Mouse (Mus musculus) limb, embryonic 11.5 days (tissue): ENCODE measurements at regions not wholly inside any gene's neighbourhood (a gene's known extent, or its start where the extent isn't known, plus 50 kb on each side); places are given as distances from the start of the nearest gene placed in this dataset.

ENCODE experiments used
- ATAC-seq: fragments of 200-750 bp; cut with Nextera tagmentation; 2 replicates; pipeline ENCODE4 v1.8.0; 2017; ENCODE audit warnings: low read depth; ENCODE audit not compliant: insufficient number of reproducible peaks, low FRiP score, low TSS enrichment
- DNase-seq: peaks from one replicate; pipeline ENCODE4 v3.0.0-alpha.2; 2015; ENCODE audit warnings: low spot score
- H3K27ac ChIP-seq: fragments of 300-500 bp; sonication (generic); replicated peaks from 2 replicates; pipeline ENCODE4 v1.5.1; 2014; ENCODE audit warnings: low read depth, mild to moderate bottlenecking, low read length
- H3K27me3 ChIP-seq: fragments of 300-500 bp; sonication (generic); 2 replicates; pipeline ENCODE4 v1.6.1; 2014; ENCODE audit warnings: mild to moderate bottlenecking, low read length, mixed read lengths; ENCODE audit not compliant: control insufficient read depth, insufficient read depth
- H3K36me3 ChIP-seq: fragments of 300-500 bp; sonication (generic); 2 replicates; pipeline ENCODE4 v1.6.1; 2014; ENCODE audit warnings: mild to moderate bottlenecking, low read length, moderate library complexity, mixed read lengths; ENCODE audit not compliant: control insufficient read depth, insufficient read depth
- H3K4me1 ChIP-seq: fragments of 300-500 bp; sonication (generic); 2 replicates; pipeline ENCODE4 v1.6.1; 2014; ENCODE audit warnings: low read length, mixed read lengths; ENCODE audit not compliant: control insufficient read depth, insufficient read depth
- H3K4me2 ChIP-seq: fragments of 300-500 bp; sonication (generic); 2 replicates; pipeline ENCODE4 v1.6.1; 2014; ENCODE audit warnings: low read depth, mild to moderate bottlenecking, moderate library complexity; ENCODE audit not compliant: severe bottlenecking
- H3K4me3 ChIP-seq: fragments of 300-500 bp; sonication (generic); 2 replicates; pipeline ENCODE4 v1.5.1; 2014; ENCODE audit warnings: low read depth, low read length
- H3K9ac ChIP-seq: fragments of 300-500 bp; sonication (generic); 2 replicates; pipeline ENCODE4 v1.6.1; 2014; ENCODE audit warnings: mild to moderate bottlenecking, low read length
- H3K9me3 ChIP-seq: fragments of 300-500 bp; sonication (generic); 2 replicates; pipeline ENCODE4 v1.6.1; 2016; ENCODE audit warnings: low read length; ENCODE audit not compliant: control insufficient read depth
- WGBS: fragments of 180-500 bp; shearing (Covaris S2); extraction: QIAGEN DNeasy Blood & Tissue Kit; methylation state at CpG from one replicate; pipeline ENCODE4 v1.1.7; 2014; 5-methylcytosine and 5-hydroxymethylcytosine counted together

GRCm38 (mm10) chr11:66605998-66606397 is 80.2 kb upstream of the Shisa6 start:
- DNase-seq (no peak), ATAC-seq (no peak)
- Histone ChIP-seq H3K4me2 (no peak overlapping the region), H3K4me1 (no peaks in the 10 kb centered on the region), H3K27ac (no peak overlapping the region), H3K9me3 (no peaks in the 10 kb centered on the region), H3K27me3 (no peaks in the 10 kb centered on the region), H3K4me3 (no peak overlapping the region), H3K9ac (no peak overlapping the region), H3K36me3 (no peaks in the 10 kb centered on the region)
- 92% methylated on average over 3 of the region's 3 CpGs for WGBS

GRCm38 (mm10) chr11:66606646-66607045 is 80.9 kb upstream of the Shisa6 start:
- Histone ChIP-seq H3K36me3 (no peaks in the 10 kb centered on the region), H3K27me3 (no peaks in the 10 kb centered on the region), H3K4me1 (no peaks in the 10 kb centered on the region), H3K4me3 (no peak overlapping the region), H3K9ac (no peak overlapping the region), H3K4me2 (no peak overlapping the region), H3K27ac (no peak overlapping the region), H3K9me3 (no peaks in the 10 kb centered on the region)
- ATAC-seq (no peak), DNase-seq (no peak)
- 50% methylated on average over 9 of the region's 9 CpGs for WGBS

GRCm38 (mm10) chr11:66609733-66610132 is 84.0 kb upstream of the Shisa6 start:
- Histone ChIP-seq H3K4me2 (no peak overlapping the region), H3K9me3 (no peaks in the 10 kb centered on the region), H3K9ac (no peak overlapping the region), H3K36me3 (no peaks in the 10 kb centered on the region), H3K4me3 (no peak overlapping the region), H3K27ac (no peak overlapping the region), H3K4me1 (no peaks in the 10 kb centered on the region), H3K27me3 (no peaks in the 10 kb centered on the region)
- ATAC-seq (no peak), DNase-seq (no peak)
- 90% methylated on average over 2 of the region's 2 CpGs for WGBS

GRCm38 (mm10) chr11:66613150-66613549 is 87.4 kb upstream of the Shisa6 start:
- ATAC-seq (no peak), DNase-seq (peak; percentile 26)
- Histone ChIP-seq H3K27me3 (no peaks in the 10 kb centered on the region), H3K4me3 (no peak overlapping the region), H3K36me3 (no peaks in the 10 kb centered on the region), H3K27ac (no peak overlapping the region), H3K9me3 (no peaks in the 10 kb centered on the region), H3K9ac (no peak overlapping the region), H3K4me1 (no peaks in the 10 kb centered on the region), H3K4me2 (no peak overlapping the region)
- WGBS, result 13% methylated on average over 6 of the region's 6 CpGs

- ATAC-seq (no peak), DNase-seq (no peak)
- no peak overlapping the region for H3K4me2 ChIP-seq
- H3K27me3 ChIP-seq, result no peaks in the 10 kb centered on the region
- H3K36me3 ChIP-seq, result no peaks in the 10 kb centered on the region
- no peak overlapping the region for H3K27ac ChIP-seq
- H3K4me3 ChIP-seq, result no peak overlapping the region
- WGBS, result 91% methylated on average over 4 of the region's 4 CpGs
- H3K4me1 ChIP-seq, result no peaks in the 10 kb centered on the region
- no peaks in the 10 kb centered on the region for H3K9me3 ChIP-seq
- no peak overlapping the region for H3K9ac ChIP-seq
These were observed 99.7 kb upstream of the Shisa6 start for GRCm38 (mm10) chr11:66625491-66625890.

GRCm38 (mm10) chr11:66656810-66657209 is 131.0 kb upstream of the Shisa6 start:
- H3K4me2 ChIP-seq, result no peak overlapping the region
- H3K9ac ChIP-seq, result no peak overlapping the region
- ATAC-seq, result no peak
- 82% methylated on average over 3 of the region's 3 CpGs for WGBS
- no peaks in the 10 kb centered on the region for H3K27me3 ChIP-seq
- no peaks in the 10 kb centered on the region for H3K36me3 ChIP-seq
- no peaks in the 10 kb centered on the region for H3K9me3 ChIP-seq
- no peaks in the 10 kb centered on the region for H3K4me1 ChIP-seq
- H3K4me3 ChIP-seq, result no peak overlapping the region
- no peak for DNase-seq
- H3K27ac ChIP-seq, result no peak overlapping the region

GRCm38 (mm10) chr11:66674581-66674980 is 148.8 kb upstream of the Shisa6 start:
- no peak for ATAC-seq
- no peaks in the 10 kb centered on the region for H3K9me3 ChIP-seq
- no peak for DNase-seq
- no peak overlapping the region for H3K27ac ChIP-seq
- no peak overlapping the region for H3K4me2 ChIP-seq
- whole genome bisulfite sequencing, result 64% methylated on average over 2 of the region's 2 CpGs
- no peaks in the 10 kb centered on the region for H3K4me1 ChIP-seq
- no peak overlapping the region for H3K4me3 ChIP-seq
- H3K9ac ChIP-seq, result no peak overlapping the region
- no peaks in the 10 kb centered on the region for H3K27me3 ChIP-seq
- no peaks in the 10 kb centered on the region for H3K36me3 ChIP-seq

GRCm38 (mm10) chr11:66680057-66680621 is 154.4 kb upstream of the Shisa6 start:
- 69% methylated on average over 4 of the region's 4 CpGs for WGBS
- Histone ChIP-seq H3K9me3 (no peaks in the 10 kb centered on the region), H3K4me2 (no peak overlapping the region), H3K4me3 (no peak overlapping the region), H3K36me3 (no peaks in the 10 kb centered on the region), H3K27me3 (no peaks in the 10 kb centered on the region), H3K27ac (no peak overlapping the region), H3K9ac (no peak overlapping the region), H3K4me1 (no peaks in the 10 kb centered on the region)
- ATAC-seq (no peak), DNase-seq (no peak)

- H3K27ac ChIP-seq, result no peak overlapping the region
- WGBS, result 96% methylated on average over 4 of the region's 4 CpGs
- no peak overlapping the region for H3K4me2 ChIP-seq
- DNase-seq (no peak), ATAC-seq (no peak)
- H3K27me3 ChIP-seq, result no peaks in the 10 kb centered on the region
- no peaks in the 10 kb centered on the region for H3K36me3 ChIP-seq
- no peak overlapping the region for H3K4me3 ChIP-seq
- no peaks in the 10 kb centered on the region for H3K9me3 ChIP-seq
- H3K9ac ChIP-seq, result no peak overlapping the region
- H3K4me1 ChIP-seq, result no peaks in the 10 kb centered on the region
These were observed 156.1 kb upstream of the Shisa6 start for GRCm38 (mm10) chr11:66681892-66682291.
